Mouse (Mus musculus): Measurements from ENCODE around the gene 4930539E08Rik. TPM values are rescaled to one million over a fixed set of nuclear protein-coding genes. Genes with fewer than 3 reads are reported as not detected.
A peak's percentile ranks its signal among the peaks of the same experiment; 100 is the strongest.

4930539E08Rik gene
- polyA plus RNA-seq, 1 experiment from 2014 or later: 1.8 TPM

DNA sequence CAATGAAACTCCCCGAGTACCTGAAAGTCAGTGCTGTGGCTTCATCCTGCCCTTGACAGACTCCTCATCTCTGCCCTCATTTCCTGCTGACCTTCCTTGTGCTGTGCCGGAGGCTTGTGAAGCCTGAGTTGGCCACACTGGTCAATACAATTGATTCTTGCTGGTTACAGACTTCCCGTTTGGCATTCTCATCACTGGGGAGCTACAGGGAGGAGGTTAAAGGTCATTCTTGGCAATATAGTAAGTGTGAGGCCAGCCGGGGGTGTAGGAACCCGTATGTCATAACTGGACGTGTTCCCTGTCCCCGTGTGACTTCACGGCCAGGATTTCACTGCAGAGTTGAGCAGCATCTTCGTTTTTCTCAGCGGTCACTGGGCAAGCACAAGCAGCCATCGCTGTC, 43.3 kb downstream of the 4930539E08Rik start:
- no peak overlapping the region for H3K9ac ChIP-seq (replicated peaks; ENCODE audit: low read depth, low read length)
- H3K27ac ChIP-seq (ENCODE audit: low read length): no peak overlapping the region
- H3K4me3 ChIP-seq (replicated peaks; ENCODE audit: low read length): no peak overlapping the region
- H3K9me3 ChIP-seq (ENCODE audit: control insufficient read depth, low read length): no peaks in the 10 kb centered on the region
- no peak overlapping the region for H3K4me2 ChIP-seq (ENCODE audit: low read length)
- ATAC-seq: no peak
- H3K27me3 ChIP-seq (replicated peaks; ENCODE audit: control insufficient read depth, insufficient read depth, low read length): no peaks in the 10 kb centered on the region
- 81% methylated on average over 11 of the region's 11 CpGs for WGBS
- H3K36me3 ChIP-seq (ENCODE audit: control insufficient read depth, insufficient read depth): no peaks in the 10 kb centered on the region
- H3K4me1 ChIP-seq (replicated peaks; ENCODE audit: control insufficient read depth, insufficient read depth, low read length): peaks cover 11% of the 10 kb centered on the region

GRCm38 (mm10) chr17:28870435-28870834, 44.7 kb downstream of the 4930539E08Rik start:
- H3K27me3 ChIP-seq (replicated peaks; ENCODE audit: control insufficient read depth, insufficient read depth, low read length): no peaks in the 10 kb centered on the region
- WGBS: 67% methylated on average over 5 of the region's 5 CpGs
- H3K4me3 ChIP-seq (replicated peaks; ENCODE audit: low read length): no peak overlapping the region
- no peaks in the 10 kb centered on the region for H3K36me3 ChIP-seq (ENCODE audit: control insufficient read depth, insufficient read depth)
- 0 out of 2 replicates have a peak overlapping the region, but pooled peaks have one; percentile 12 for H3K27ac ChIP-seq (ENCODE audit: low read length)
- no peaks in the 10 kb centered on the region for H3K9me3 ChIP-seq (ENCODE audit: control insufficient read depth, low read length)
- peaks cover 9% of the 10 kb centered on the region for H3K4me1 ChIP-seq (replicated peaks; ENCODE audit: control insufficient read depth, insufficient read depth, low read length)
- no peak overlapping the region for H3K4me2 ChIP-seq (ENCODE audit: low read length)
- ATAC-seq: no peak
- no peak overlapping the region for H3K9ac ChIP-seq (replicated peaks; ENCODE audit: low read depth, low read length)

DNA sequence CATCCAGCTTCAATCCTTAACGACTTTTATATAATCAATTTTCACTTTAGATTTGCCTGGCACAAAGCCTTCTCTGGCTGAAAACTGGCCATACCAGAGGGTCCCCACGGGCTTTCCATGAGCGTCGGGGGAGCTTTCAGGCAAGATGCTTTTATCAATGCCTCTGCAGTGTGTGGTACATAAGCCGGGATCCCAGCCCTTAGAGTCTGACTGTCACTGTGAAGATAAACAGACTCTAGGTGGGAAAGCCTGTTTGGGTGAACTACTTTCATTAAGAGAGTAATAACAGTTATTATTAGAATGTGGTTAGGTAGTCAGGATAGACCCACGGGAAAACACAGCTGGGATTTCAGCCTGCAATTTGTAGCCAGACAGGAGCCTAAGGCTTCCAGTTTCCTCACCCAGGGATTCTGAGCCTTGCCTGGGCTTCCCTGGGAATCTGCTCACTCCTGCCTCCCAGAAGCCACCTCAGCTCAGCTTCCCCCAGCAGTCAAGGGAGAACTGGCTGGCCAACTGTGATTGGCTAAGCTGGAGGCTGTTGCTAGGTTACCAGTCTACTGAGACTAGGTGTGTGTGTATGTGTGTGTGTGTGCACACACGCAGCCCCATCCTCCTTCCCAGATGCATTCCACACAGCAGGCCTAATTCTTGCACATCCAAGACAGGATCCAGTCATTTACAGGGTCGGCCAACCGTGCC, 45.6 kb downstream of the 4930539E08Rik start:
- H3K27me3 ChIP-seq (replicated peaks; ENCODE audit: control insufficient read depth, insufficient read depth, low read length): no peaks in the 10 kb centered on the region
- 0 out of 2 replicates have a peak, but pooled peaks cover 3% of the 10 kb centered on the region for H3K4me1 ChIP-seq (replicated peaks; ENCODE audit: control insufficient read depth, insufficient read depth, low read length)
- no peaks in the 10 kb centered on the region for H3K9me3 ChIP-seq (ENCODE audit: control insufficient read depth, low read length)
- peak overlapping the region; percentile 49 for H3K27ac ChIP-seq (ENCODE audit: low read length)
- H3K36me3 ChIP-seq (ENCODE audit: control insufficient read depth, insufficient read depth): no peaks in the 10 kb centered on the region
- H3K4me3 ChIP-seq (replicated peaks; ENCODE audit: low read length): no peak overlapping the region
- no peak overlapping the region for H3K4me2 ChIP-seq (ENCODE audit: low read length)
- WGBS: 60% methylated on average over 9 of the region's 9 CpGs
- H3K9ac ChIP-seq (replicated peaks; ENCODE audit: low read depth, low read length): no peak overlapping the region
- ATAC-seq: peak; percentile 96

- H3K27me3 ChIP-seq (replicated peaks; ENCODE audit: control insufficient read depth, insufficient read depth, low read length): no peaks in the 10 kb centered on the region
- no peaks in the 10 kb centered on the region for H3K36me3 ChIP-seq (ENCODE audit: control insufficient read depth, insufficient read depth)
- 87% methylated on average over 4 of the region's 4 CpGs for WGBS
- H3K4me2 ChIP-seq (ENCODE audit: low read length): no peak overlapping the region
- H3K4me1 ChIP-seq (replicated peaks; ENCODE audit: control insufficient read depth, insufficient read depth, low read length): 0 out of 2 replicates have a peak, but pooled peaks cover 3% of the 10 kb centered on the region
- H3K27ac ChIP-seq (ENCODE audit: low read length): no peak overlapping the region
- H3K9me3 ChIP-seq (ENCODE audit: control insufficient read depth, low read length): no peaks in the 10 kb centered on the region
- no peak overlapping the region for H3K4me3 ChIP-seq (replicated peaks; ENCODE audit: low read length)
- no peak overlapping the region for H3K9ac ChIP-seq (replicated peaks; ENCODE audit: low read depth, low read length)
- ATAC-seq: no peak
Observed at GRCm38 (mm10) chr17:28867381-28867780, 47.7 kb downstream of the 4930539E08Rik start.

- Histone ChIP-seq H3K4me1 (replicated peaks; ENCODE audit: control insufficient read depth, insufficient read depth, low read length) (0 out of 2 replicates have a peak, but pooled peaks cover 3% of the 10 kb centered on the region), H3K4me2 (ENCODE audit: low read length) (no peak overlapping the region), H3K9ac (replicated peaks; ENCODE audit: low read depth, low read length) (no peak overlapping the region), H3K9me3 (ENCODE audit: control insufficient read depth, low read length) (no peaks in the 10 kb centered on the region), H3K27ac (ENCODE audit: low read length) (no peak overlapping the region), H3K27me3 (replicated peaks; ENCODE audit: control insufficient read depth, insufficient read depth, low read length) (no peaks in the 10 kb centered on the region), H3K4me3 (replicated peaks; ENCODE audit: low read length) (no peak overlapping the region), H3K36me3 (ENCODE audit: control insufficient read depth, insufficient read depth) (no peaks in the 10 kb centered on the region)
- ATAC-seq: no peak
Observed at GRCm38 (mm10) chr17:28866921-28867320, 48.2 kb downstream of the 4930539E08Rik start.

DNA sequence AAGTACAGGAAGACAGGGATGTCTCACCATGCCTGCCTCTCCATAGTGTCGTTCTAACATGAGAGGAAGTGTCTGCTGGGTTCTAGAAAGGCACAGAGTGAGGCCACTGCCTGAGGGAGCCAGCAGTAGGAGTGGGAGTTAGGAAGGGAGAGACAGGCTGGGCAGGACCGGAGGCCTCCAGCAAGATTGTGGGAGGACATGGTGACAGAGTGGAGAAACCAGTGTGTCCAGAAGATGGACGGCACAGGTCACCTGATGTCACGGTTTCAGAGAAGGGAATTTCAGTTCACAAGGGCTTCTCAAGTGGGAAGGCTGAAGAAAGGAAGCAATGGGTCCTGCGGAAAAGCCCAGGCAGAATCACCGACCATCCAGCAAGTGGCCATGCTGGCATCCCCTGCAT, 50.7 kb downstream of the 4930539E08Rik start:
- no peaks in the 10 kb centered on the region for H3K36me3 ChIP-seq (ENCODE audit: control insufficient read depth, insufficient read depth)
- H3K9me3 ChIP-seq (ENCODE audit: control insufficient read depth, low read length): no peaks in the 10 kb centered on the region
- H3K9ac ChIP-seq (replicated peaks; ENCODE audit: low read depth, low read length): no peak overlapping the region
- no peak overlapping the region for H3K4me2 ChIP-seq (ENCODE audit: low read length)
- H3K27me3 ChIP-seq (replicated peaks; ENCODE audit: control insufficient read depth, insufficient read depth, low read length): no peaks in the 10 kb centered on the region
- no peak overlapping the region for H3K4me3 ChIP-seq (replicated peaks; ENCODE audit: low read length)
- WGBS: 86% methylated on average over 6 of the region's 6 CpGs
- 0 out of 2 replicates have a peak, but pooled peaks cover under 1% of the 10 kb centered on the region for H3K4me1 ChIP-seq (replicated peaks; ENCODE audit: control insufficient read depth, insufficient read depth, low read length)
- no peak for ATAC-seq
- H3K27ac ChIP-seq (ENCODE audit: low read length): no peak overlapping the region

DNA sequence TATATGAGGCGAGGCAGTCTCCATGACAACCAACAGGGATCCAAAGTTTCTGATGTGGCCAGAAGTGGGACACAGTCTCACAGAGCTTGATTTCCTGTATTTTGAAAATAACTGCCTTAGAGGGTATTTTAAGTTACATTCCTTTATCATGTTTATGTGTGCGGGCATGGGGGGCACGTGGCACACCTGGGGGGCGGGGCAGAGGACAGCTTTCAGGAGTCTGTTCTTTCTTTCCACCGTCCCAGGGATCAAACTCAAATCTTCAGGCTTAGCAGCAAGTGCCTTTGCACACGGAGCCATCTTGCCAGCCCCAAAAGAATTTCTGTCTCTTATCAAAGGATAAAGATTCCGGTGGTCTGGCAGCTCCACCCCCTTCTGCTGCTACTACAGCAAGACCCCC, 51.2 kb downstream of the 4930539E08Rik start:
- H3K36me3 ChIP-seq (ENCODE audit: control insufficient read depth, insufficient read depth): no peaks in the 10 kb centered on the region
- no peaks in the 10 kb centered on the region for H3K4me1 ChIP-seq (replicated peaks; ENCODE audit: control insufficient read depth, insufficient read depth, low read length)
- H3K27ac ChIP-seq (ENCODE audit: low read length): no peak overlapping the region
- 73% methylated on average over 7 of the region's 7 CpGs for WGBS
- H3K4me2 ChIP-seq (ENCODE audit: low read length): no peak overlapping the region
- no peaks in the 10 kb centered on the region for H3K27me3 ChIP-seq (replicated peaks; ENCODE audit: control insufficient read depth, insufficient read depth, low read length)
- H3K9me3 ChIP-seq (ENCODE audit: control insufficient read depth, low read length): no peaks in the 10 kb centered on the region
- H3K9ac ChIP-seq (replicated peaks; ENCODE audit: low read depth, low read length): no peak overlapping the region
- H3K4me3 ChIP-seq (replicated peaks; ENCODE audit: low read length): no peak overlapping the region
- no peak for ATAC-seq

DNA sequence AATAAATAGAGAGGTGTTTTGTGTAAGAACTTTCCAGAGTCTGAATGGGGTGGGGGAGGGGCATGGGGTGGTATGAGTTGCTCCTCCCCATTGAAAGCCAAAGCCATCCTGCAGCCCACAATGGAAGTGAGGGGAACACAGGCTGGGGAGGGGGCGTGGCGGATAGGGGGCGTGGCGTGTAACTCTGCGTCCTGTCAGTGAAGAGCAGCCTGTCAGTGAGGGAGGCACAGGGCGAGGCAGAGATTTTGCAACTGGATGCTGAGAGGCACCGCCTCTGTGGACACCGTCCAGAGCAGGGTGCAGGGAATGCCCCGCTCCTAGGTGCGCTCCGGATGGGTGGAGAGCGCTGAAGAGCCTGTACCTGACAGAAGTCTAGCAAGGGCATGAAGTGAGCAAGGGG, 56.9 kb downstream of the 4930539E08Rik start, which contains the start of gene Pnpla1:
Gene Pnpla1 (plus strand): TSS at position 207 of the 400 bp plus-strand sequence.
- Histone ChIP-seq H3K4me3 (replicated peaks; ENCODE audit: low read length) (no peak within 1 kb of the TSS), H3K36me3 (ENCODE audit: control insufficient read depth, insufficient read depth) (no peaks in the 10 kb centered on the region), H3K9me3 (ENCODE audit: control insufficient read depth, low read length) (peaks cover 10% of the 10 kb centered on the region), H3K27ac (ENCODE audit: low read length) (no peak within 1 kb of the TSS), H3K4me2 (ENCODE audit: low read length) (no peak within 1 kb of the TSS), H3K27me3 (replicated peaks; ENCODE audit: control insufficient read depth, insufficient read depth, low read length) (no peaks in the 10 kb centered on the region), H3K4me1 (replicated peaks; ENCODE audit: control insufficient read depth, insufficient read depth, low read length) (no peaks in the 10 kb centered on the region), H3K9ac (replicated peaks; ENCODE audit: low read depth, low read length) (no peak within 1 kb of the TSS)
- 30% methylated on average over 12 of the region's 12 CpGs for WGBS
- ATAC-seq: no peak

DNA sequence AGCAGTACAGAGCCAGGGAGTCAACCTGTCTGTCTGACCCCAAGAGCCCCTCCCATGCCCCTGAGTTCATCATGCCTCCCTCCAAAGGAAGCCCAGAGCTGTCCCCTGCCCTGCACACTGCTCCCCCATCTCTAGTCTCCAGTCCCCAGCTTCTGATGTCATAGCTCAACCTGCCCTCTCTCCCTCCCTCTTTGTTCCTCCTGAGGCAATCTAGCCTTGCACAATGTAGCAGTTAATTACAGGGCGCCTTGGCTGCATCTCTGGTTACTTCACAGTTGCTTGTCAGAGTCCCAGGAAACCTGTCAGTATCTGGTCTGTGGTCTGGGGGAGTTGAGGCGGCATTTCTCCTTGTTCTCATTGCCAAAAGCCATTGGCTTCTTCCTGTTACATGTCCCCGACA, 59.1 kb downstream of the 4930539E08Rik start:
- Histone ChIP-seq H3K9me3 (ENCODE audit: control insufficient read depth, low read length) (peaks cover 10% of the 10 kb centered on the region), H3K27me3 (replicated peaks; ENCODE audit: control insufficient read depth, insufficient read depth, low read length) (no peaks in the 10 kb centered on the region), H3K4me2 (ENCODE audit: low read length) (no peak overlapping the region), H3K9ac (replicated peaks; ENCODE audit: low read depth, low read length) (no peak overlapping the region), H3K27ac (ENCODE audit: low read length) (no peak overlapping the region), H3K36me3 (ENCODE audit: control insufficient read depth, insufficient read depth) (no peaks in the 10 kb centered on the region), H3K4me3 (replicated peaks; ENCODE audit: low read length) (no peak overlapping the region), H3K4me1 (replicated peaks; ENCODE audit: control insufficient read depth, insufficient read depth, low read length) (no peaks in the 10 kb centered on the region)
- ATAC-seq: no peak
- WGBS: 55% methylated on average over 3 of the region's 3 CpGs

All from forebrain, embryonic 16.5 days (tissue).